Mouse (Mus musculus) CD4-positive, CD25-positive, alpha-beta regulatory T cell, adult 2 months (primary cell): Measurements from ENCODE around the gene Degs2.

ENCODE experiments used
- DNase-seq: peaks from one replicate; pipeline ENCODE4 v3.0.0-alpha.2; 2012; ENCODE audit warnings: low read depth, low spot score

Gene Degs2

DNA sequence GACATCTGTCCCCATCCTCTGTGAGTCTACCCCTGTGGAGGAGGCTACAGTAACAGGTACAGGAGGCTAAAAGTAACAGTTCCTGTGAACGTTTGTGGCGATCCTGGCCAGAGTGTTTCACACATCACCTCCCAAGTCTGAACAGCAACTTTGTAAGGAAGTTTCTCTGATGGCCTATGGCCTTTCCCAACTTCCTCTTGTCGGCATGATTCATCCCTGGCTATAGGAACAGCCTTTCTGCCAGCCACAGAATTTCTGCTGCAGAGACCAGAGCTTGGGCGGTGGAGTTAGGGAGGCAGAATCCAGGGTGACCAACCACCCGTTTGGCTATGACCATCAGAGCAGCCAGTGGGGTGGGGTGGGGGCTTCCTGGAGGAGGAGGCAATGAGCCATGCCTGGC, 2.1 kb downstream of the Degs2 start:
- no peak for DNase-seq

DNA sequence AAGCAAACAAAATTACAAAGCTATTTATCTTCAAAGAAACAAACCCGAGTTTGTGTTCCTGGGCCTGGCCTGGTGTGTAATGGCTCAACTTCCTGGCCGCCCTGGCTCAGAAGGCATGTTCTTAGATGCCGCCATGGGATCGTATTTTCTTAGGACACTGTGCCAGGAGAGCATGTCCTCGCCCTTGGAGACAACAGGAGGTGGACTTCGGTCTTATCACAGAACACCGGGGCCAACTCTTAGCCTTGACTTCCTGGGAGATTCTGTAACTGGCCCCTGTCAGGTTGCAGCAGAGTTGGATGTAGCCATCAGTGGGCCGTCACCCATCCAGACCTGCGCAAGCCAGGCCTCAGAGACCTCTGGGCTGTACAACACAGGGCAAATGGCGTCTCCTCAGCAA, 2.5 kb downstream of the Degs2 start:
- DNase-seq = no peak

DNA sequence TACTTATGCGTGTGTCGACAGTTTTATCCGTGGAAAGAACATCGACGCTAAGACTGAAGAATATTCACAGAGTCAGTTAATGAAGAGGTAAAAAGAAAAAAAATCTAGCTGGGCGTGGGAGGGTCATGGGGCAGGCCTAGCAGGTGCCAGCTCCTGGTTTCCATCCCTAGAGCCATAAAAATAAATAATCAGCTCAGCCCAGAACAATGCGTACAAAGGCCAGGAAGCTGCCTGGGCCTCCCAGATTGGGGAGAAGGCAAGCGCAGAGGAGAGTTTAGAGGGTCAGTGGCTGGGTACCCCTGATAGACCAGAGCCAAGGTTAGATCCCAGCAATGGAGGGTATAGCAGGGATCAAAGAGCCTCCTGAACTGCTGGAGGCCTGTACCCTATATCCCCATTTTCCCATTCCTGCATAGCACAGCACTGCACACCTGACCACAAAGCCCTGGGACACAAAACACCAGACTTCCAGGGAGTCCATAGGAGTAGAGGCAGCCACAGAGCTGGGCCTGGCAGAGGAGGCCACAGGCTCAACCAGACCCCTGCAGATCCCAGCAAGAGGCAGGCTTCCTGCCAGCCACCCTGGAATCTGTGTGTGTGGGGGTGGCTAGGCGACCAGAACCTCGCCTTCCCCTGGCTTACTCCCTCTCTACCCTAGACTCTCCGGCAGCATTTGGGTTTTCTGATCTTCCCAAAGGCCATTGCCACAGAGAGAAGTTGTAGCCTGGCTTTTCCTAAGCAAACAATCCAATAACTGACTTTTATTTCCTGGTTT, 3.2 kb downstream of the Degs2 start:
- DNase-seq = no peak

DNA sequence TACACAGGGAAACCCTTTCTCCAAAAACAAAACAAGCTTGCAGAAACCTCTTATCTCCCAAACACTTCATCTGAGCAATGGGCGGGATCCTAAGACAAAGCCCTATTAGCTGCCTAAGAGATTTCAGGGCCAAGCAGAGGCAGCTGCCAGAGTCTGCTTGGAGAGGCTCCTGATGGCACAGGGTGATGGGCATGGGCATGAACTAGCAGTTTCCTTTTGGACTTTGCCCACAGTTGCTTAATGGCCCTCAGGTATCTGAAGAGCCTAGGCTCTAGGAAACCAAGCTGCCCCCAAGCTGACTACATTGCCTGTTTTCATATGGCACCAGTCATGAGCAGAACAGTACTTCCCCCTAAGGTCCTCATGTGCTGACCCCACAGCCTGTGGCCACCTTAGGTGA, 7.9 kb downstream of the Degs2 start:
- no peak for DNase-seq

DNA sequence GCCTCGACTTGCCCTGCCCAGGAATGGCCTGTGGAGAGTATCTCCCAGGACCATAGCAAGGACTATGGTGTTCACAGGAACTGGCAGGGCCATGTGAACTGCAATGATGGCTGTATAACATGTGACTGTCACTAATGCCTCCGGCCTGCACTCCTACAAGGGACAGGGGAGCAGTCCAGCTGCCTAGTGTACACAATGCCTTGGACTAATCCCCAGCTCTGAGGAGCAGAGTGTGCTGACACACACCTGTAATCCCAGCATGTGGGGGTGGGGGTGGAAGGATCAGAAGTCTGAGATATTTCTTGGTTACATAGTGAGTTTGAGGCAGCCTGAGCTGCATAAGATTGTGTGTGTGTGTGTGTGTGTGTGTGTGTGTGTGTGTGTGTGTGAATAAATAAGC, 8.5 kb downstream of the Degs2 start:
- DNase-seq = no peak

DNA sequence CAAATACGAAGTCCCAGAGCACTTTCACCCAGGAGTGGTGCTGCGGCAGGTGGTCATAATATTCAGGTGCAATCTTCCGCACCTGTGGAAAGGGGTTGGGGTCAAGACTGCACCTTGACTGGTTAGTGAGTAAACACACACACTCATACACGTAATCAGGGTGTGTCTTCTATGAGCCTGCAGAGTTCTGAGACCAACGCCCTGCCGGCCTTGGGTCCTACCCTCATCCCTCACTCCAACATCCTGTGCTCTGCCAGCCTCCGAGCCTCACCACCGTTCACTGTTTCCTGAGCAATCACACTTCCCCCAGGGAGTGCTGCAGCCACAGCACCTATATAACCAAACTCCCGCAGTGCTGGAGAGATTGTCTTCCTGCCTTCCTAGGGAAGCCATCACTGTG, 11.6 kb downstream of the Degs2 start:
- DNase-seq = no peak

DNA sequence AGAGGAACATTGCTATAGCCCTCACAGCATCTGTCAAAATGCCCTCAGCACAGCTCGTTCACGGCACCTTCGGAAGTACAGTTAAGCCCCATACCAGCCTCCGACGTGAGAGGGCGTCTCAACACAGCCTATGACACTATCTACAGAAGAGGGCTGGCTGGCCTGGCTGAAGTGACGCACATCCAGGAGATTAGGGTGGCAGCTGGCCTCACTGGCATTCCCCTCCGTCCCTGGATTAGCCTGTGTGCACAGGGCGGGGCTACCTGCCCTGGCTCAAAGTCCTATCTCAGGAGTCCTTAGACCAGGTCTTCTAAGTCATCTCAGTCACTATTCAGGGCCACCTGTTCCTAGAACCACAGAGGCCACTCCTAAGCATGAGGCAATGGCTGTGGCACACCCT, 12.9 kb downstream of the Degs2 start:
- DNase-seq = no peak

DNA sequence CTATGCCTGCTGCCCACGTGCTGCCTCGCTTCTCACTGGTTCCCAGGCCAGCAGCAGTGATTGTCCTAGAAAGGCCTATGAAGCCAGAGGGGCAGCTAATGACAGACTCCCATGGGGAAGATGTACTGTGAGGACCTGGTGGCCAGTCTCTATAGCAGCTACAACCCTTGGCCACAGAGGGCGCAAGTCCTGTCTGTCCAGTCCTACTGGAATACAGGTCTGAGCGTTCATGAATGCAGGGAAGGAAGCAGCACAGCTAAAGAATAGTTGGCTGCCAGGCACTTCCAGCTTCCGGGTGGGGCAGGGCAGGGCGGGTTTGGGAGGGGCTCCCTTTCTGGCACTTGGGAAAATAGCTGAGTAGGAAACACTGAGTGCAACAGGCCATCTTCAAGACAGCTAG, 15.2 kb downstream of the Degs2 start:
- no peak for DNase-seq

DNA sequence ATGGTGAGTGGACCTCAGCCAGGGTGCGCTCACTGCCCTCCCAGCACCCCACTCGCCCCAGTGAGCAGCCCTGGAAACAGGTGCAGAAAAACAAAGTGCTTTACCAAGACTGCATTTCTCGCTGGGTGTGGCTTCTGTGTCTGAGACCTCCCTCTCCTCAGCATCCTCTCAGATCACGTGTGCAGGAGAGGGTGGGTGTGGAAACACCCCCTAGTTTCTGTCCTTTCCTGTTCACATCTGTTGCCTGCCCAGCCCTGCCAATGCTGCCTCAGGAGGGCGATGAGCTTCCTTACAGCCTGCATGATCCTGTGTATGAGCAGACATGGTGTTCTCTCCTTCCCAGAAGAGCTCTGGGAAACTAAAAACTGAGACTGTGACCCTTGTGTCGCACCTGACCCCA, 15.7 kb downstream of the Degs2 start:
- peak; percentile 48 for DNase-seq

DNA sequence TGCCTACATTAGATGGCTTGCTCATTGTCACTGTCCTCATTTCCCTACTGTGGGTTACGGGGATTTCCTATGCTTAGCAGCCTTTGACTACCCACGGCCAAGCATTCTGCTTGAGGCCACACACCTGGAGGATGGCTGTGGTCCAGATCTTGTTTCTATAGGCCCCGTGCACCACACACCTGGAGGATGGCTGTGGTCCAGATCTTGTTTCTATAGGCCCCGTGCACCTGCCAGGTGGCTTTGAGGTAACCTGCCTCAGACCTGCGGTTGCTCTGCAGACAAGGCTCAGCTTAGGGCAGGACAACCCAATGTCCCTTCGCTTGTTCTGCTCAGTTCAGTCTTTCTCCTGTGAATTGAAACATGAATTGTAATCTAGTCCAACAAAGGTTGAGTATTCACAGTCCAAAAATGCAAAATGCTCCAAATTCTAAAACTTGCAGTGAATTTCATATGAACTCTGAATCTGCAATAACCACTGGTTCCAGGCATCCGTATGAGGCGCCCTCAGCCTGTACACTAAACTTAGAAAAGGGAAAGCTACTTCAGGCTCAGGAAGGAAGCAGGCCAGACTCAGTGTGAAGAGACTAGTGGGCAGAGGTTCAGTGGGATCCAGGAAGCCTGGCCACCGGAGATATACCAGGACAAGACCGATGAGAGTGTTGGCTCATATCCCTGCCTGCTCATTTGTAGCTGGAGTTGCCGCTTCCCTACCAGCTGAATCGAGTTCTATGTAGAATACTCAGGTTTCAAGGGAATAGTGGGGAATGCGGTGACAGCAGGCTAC, 19.7 kb downstream of the Degs2 start:
- DNase-seq = no peak

DNA sequence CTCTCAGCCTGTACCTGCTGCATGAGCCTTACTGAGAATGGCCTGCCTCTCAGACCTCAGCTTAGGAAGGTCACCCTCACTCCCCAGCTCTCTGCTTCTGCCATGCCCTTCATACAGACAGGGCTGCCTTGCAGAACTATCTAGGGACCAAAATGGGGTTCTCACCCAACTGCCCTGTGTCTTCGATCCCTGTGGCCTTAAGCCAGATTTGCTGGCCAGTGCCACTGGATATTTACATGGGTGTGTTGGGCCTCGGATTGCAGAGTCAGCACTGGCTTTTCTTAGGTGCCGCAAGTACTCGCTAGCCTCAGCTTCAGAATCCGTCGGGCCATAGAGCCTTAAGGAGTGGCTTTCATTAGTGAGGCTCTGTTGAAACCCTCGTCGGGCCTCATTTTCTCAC, 21.3 kb downstream of the Degs2 start:
- DNase-seq = no peak

DNA sequence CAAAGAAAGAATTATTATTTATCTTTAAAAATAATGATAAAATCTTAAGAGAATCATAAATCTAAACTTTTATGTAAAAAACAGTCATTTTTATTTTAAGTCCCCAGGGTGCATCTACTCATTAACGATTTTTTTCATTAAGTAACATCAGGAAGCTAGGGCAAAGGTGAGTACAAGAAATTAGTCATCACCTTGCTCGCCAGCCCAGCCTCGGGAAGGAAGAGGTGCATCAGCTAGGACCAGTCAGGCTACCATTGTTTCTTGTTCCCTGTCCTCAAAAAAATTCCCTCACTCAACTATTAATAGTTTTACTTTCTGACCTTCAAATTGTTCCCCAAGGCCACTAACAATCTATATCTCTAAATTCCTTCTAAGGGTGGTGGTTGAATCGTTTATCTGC, 23.7 kb downstream of the Degs2 start:
- no peak for DNase-seq

DNA sequence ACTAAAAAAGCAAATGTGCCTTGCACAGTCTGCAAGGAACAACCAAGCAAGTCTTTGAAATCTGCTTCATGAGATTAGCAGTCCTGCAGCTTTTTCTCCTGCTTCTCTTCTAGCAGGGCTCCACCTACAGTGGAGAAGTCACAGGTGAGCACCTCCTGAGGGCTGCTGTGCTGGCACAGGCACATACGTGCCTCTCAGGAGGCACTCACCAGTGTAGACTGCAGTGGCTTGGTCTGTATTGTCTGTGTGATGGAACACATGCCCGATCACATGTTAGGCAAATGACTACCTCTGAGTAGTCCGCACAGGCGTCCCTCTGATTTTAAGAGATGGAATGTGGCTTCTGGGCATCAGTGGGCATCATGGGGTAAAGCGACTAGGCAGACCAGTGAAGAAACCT, 25.0 kb downstream of the Degs2 start:
- DNase-seq = no peak

DNA sequence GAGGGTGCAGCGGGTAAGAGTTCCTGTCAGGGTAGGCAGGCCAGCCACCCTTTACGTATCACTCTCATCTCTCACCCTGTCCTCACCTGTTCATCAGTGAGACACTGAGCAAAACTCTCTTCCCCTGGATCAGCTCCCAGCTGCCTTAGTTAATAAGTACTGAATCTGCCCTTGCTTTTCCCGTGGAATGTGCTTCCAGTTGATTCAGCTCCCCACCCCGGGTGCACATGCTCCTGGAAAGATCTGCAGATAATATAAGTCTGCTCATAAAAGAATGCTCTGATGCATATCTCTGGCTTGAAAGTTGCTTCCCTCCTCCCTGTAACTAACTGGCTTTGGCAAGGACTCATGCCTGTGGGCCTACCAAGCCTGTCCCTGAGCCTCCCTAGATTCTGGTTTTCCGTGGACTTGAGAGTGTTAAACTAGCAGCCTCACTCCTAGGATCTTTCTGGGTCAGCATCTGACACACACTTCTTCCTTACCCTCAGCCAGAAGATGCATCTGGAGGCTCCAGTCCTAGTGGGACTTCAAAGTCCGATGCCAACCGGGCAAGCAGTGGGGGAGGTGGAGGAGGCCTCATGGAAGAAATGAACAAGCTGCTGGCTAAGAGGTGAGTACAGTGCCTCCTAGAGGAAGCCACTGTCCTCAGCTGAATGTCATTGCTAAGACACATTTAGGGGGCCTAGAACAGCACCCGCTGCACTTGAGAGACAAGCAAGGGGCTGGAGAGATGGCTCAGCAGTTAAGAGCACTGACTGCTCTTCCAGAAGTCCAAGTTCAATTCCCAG, 26.3 kb downstream of the Degs2 start:
- peak; percentile 27 for DNase-seq

DNA sequence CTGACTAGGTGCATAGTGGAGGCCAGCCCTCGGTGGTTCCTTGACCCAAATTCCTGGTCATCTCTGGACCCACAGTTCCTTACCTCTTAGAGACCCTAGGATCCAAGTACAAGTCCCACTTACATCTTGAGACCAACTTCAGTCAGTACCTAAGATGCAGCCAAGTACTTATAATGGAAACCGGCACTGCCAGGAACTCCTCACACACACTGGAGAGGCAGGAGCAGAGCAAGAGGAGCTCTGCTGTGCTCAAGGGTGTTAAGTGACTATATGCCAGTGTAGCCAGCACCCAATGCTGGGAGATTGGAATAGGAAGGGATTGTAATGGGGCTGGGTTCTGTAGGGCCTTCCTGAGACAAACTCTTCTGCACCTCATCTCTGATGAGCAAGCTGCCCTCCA, 27.2 kb downstream of the Degs2 start:
- DNase-seq = no peak

DNA sequence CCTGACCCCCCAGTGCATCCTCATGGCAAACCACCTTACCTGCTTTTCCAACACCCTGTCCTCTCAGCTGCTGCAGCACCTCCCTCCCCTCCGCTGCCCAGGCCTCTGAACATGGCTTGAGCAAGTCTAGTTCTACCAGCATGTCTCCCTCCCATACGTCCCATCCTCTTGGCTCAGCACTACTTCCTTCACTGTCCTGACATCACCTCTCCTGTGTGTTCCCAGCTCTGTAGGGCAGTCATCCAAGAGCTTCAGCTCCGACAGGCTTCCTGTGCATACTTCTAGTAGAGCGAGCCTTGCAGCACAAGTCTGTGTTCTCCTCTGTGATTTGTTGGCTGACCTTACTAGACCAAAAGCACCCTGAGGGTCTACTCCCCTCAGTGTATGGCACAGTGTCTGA, 27.6 kb downstream of the Degs2 start:
- no peak for DNase-seq

DNA sequence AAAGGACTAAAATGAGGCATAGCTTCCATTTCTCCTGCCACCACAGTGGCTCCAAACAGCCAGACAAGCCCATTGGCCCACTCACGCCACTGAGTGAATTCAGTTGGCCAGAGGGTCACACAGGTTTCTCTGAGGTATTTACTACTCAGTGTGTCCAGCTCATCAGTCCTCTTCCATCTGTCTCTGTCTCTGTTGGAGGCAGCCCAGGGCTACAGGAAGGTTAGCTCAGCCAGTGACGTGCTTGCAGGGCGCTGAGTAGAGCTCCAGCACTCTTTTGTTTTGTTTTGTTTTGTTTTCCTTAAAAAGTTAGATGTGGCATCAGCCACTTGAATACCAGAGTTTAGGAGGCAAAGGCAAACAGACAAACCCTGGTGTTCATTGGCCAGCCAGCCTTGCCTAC, 28.6 kb downstream of the Degs2 start:
- no peak for DNase-seq

DNA sequence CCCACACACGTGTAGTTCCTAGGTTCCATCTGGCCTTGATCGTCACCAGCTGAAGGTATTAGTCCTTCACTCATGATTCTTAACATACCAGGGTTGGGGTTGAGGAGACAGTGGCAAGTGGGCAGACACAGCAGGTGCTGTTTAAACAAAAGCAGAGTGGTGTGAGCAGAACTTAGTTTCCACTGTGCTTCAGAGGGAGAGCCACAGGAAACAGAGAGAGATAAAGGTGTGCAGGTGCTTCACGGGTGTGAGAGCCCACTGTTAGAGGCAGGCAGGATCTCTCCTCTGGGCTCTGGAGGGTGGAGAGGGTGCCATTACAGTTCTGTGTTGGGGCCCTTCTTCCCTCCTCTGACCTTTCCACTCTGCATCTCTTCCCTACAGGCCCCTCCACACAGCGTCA, 29.2 kb downstream of the Degs2 start:
- no peak for DNase-seq

DNA sequence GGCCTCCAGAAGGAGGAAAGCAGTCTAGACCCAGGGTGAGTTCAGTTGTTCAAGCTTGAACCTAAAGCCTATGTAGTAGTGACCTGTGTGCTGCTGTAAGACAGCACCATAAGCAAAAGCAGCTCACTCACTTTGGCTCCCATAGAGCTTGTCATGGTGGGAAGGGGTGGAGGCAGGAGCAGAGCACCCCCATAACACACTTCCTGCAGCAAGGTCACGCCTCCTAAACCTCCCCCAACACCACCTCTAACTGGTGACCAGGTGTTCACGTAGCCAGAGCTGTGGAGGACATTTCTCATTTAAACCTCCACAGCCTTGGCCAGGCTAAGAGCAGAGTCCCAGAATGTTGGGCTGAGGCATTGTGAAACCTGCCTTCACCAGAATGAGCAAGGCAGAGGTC, 30.6 kb downstream of the Degs2 start:
- DNase-seq = no peak

DNA sequence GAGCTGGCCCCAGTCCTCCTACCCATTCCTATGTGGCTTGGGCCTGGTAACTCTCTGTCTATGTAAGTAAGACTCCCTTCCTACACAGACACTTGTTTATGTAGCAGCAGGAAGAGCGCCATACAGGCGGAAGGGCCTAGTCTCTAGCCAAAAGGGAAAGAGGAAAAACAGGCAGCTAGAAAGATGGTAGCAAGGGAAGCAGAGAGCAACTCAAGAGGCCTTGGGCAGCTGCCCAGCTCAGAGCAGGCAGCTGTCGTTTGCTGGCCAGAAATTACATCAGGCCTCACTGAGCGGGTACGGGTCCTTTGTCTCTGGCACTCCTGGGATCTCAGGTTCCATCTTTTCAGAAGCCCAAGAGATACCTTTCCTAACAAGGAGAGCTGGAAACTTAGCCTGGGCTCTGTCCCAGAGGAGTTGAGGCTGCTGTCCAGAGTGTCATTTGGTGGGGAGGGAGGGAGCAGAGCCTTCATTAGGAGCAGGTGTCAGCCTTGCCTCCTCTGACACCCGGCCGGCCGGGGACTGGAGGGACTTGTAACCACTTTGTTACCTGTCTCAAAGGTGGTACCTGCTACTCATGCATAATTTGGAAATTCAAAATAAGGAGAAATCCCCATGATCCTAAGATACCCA, 33.4 kb downstream of the Degs2 start:
- no peak for DNase-seq

DNA sequence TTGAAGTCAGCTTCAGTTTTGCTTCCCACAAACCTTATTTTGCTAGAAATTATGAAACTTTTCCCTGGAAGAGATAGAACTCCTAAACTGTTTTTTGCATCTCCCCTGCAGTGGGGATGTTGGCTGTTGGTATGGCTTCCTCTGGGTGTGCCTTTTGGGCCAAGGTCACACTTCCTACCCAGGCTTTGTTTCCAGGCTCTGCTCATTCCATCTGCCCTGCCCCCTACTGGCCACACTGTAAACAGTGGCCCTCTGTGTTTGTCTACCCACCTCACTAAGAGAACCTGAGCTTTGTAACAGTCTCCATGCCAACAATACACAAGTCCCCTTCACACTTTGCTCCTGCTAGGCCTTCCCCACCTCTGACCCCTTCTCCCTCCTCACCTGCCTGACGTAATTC, 44.8 kb downstream of the Degs2 start:
- DNase-seq = peak; percentile 77
